Mouse (Mus musculus) right cerebral cortex, postnatal 25 days (tissue): ENCODE data around the gene Clec16a.

Experiments
- DNase-seq: peaks from one replicate; pipeline ENCODE4 v3.0.0; 2022

Gene Clec16a

DNA sequence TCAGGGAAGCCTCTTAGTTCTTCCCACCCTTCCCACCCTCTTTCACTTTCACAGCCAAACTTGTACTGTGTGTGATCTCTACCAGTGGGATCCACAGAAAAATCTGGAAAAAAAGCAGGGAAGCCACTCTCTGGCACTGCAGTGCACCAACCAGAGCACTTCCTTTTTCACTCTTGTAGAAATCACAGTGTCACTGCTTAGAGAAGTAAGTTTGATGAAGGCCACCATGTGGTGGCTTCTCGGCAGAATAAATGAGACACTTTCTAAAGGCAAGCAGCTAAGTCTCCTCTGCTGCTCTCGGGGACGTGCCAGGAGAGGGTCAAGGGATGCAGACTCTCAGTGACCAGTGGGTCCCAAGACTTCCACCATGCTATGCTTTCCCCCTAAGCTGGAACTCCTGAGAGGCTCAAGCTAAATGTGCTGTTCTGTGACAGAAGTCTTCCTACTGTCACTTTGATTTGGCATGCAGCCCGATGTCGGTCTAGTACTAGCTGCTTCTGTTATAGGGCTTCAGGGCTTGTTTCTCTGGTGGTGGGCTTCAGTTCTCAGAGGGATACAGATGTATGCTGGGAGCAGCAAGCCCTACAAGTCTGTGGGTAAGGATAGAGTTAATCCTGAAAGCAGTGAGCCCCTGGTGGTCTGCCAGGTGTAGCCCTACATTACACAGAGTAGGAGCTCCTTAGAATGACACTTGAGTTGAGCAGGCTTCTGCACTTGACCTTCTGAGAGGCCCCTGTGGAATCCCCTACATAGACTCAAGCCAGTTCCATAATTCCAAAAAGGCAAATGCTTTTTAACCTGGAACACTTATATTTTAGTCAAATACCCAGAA lies 178.9 kb downstream of the Clec16a start:
- no peak for DNase-seq

DNA sequence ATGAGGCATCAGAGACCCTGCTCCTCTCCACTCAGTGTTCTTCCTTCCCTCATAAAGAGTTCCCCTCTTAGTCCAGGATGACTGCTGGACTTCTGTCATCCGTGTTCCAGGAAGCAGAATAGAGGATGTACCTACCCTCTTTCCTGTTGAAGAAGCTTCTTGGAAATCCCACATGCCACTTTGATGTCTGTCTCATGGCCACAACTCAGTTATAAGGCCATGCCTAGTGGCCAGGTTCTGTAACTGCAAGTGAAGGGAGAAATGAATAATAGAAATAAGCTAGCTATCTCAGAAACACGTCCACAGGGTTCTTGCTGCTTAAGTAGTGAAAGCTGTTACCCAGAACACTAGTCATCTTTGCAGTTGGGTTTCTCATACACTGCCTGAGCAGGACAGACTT lies 180.0 kb downstream of the Clec16a start:
- DNase-seq = no peak

DNA sequence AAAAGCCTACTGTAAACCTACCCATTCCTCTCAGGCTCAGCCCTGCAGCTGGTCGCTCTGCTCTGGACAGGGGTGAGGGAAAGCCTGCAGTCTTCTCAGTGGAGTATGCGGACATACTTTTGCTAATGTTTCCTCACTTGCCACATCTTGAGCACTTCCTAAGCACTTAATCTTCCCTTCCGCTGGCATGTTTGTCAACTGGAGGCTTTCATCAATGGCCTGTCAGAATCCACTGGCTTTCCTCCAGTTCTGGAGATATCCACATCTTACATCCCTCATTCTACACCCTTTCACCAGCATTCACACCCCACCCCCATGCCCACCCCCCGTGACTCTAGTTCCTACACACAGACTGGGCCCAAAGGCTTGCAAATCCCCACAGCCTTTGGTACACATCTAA lies 182.5 kb downstream of the Clec16a start:
- DNase-seq = no peak

DNA sequence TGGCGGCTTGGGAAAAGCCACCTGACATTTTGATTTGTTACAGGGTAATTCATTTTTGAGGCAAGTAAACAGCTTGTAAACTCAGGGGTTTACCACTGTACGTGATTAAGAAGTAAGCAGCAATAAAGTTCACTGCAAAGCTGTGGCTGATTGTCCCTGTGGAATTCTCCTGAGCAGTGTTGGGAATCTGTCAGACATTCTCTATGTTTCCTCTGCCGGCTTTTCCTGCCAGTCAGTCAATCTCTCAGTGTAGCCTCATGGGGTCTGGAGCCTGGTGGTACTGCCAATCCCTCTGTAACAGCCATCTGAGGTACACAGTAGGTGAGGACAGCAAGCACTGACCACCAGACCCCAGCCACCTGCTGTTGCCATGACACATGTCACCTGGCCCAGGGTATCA lies 183.7 kb downstream of the Clec16a start:
- no peak for DNase-seq

DNA sequence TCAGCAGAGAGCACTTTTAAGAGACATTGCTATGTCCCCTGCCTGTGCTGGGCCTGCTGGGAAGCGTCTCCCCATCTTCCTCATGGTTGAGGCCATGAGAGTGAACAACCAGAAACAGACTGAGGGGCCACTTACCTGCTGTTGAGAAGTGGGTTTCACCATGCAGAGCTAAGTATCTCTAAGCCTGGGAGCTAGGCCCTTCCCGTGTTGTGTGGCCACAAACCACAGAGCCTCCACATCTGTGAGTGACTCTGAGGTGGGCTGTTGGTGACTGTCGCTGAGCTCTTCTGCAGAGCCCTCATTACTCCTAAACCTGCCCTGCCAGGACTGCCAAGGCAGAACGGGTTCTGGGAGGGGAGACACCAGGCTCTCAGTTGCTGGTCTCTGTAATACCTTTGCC lies 185.8 kb downstream of the Clec16a start:
- DNase-seq = no peak

DNA sequence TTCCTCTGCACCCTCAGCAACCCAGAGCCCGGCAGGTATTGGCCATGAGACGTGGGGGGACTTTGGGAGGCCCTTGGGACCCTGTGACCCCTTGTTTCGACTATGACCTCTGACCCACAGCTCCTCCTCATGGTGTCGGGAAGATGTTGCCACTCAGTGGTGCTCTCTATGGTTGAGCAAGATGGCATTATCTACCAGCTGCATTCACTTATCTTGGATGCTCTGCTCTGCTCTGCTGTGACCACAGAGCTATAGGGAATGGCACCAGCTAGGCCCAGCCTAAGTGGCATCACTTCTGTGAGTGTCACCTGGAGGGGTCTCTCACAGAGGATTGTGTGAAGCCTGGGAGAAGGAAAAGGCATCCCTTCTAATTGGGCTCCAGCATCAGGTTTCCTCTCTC lies 186.6 kb downstream of the Clec16a start:
- DNase-seq = no peak

DNA sequence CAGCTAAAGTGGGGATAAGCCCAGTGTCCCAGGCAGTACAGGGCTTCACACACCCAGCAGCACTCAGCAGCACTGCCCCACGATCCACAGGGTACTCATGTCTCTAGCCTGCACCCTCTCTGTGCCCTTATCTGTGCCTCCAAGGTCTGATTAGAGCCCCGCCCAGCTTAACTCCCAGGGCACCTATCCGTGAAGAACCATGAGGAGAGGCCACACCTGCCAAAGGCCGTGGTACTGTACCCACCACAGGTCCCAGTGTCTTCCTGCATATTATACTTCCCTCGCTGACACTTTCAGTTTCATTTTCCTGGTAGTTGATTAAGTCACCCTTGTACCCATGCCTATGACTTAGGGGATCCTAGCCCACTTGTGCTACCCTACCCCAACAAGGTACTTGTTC lies 187.3 kb downstream of the Clec16a start:
- DNase-seq = no peak

DNA sequence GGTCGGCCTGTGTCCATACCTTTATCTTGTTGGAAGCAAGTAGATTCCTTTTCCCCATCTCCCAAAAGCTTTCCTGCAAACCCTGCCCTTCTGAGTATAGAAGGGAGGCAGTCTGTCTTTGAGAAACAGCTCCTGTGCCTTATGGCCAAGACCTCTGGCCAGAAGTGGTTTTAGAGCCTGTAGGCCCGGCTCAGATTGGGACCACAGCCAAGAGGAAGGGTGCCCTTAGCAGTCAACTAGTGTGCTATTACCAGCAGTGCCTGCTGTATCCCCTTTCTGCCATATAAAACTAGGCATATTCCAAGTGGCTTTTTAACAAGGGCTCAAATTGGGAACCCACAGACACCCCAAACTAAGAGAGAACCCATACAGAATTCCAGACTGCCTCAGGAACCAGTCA lies 190.6 kb downstream of the Clec16a start:
- no peak for DNase-seq

DNA sequence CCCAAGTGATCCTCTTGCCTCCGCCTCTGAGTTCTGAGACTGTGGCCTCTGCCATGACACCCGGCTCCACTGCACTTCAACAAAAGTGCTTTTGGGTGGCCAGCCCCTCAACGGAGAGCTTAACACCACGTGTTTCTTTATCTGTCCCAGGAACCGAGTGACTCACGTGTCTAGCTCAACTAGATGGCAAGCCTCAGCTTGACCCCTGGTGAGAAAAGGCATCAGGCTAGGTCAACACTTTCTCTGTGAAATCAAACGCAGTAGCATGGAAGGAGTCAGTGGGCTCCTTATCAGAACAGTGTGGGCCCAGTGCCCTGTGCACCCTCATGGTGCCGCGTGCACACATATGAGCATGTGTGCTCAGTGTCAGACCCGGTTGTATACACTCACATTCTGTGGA lies 191.2 kb downstream of the Clec16a start:
- DNase-seq = no peak

DNA sequence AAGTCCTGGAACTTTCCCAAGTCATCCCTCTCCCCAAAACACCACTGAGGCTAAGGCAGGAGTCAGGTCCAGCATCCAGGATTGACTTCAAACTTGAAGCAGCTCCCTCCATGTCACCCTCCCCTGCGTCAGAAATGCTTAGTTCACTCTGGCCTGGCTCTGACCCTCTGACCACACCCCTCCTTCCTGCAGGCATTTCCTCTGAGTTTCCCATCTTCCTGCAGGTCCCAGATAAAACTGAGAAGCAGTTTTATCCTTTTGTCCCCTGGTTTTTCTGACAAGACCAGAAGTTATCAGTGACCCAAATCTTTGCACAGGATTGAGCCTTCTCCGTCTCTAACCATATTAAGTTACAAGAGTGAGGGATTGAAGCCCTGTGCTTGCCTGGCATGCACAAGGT lies 192.4 kb downstream of the Clec16a start:
- no peak for DNase-seq

DNA sequence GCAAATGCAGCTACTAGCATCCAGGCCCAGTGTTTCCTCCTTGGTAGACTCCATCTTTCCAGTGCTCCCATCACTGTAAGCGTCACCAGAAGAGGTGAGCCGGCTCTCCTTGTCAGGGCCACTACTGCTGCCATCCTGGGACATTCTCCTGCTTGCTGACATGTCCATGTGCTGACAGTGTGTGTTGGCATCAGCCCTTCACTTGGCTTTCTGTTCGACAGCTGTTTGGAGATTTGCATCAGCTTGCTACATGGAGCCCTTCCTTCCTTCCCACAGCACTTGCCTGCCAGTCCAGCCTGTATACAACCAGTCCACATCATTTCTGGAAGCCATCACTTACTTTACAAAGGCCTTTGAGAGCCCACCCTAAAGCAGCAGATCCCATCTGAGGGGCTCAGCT lies 193.7 kb downstream of the Clec16a start:
- no peak for DNase-seq

DNA sequence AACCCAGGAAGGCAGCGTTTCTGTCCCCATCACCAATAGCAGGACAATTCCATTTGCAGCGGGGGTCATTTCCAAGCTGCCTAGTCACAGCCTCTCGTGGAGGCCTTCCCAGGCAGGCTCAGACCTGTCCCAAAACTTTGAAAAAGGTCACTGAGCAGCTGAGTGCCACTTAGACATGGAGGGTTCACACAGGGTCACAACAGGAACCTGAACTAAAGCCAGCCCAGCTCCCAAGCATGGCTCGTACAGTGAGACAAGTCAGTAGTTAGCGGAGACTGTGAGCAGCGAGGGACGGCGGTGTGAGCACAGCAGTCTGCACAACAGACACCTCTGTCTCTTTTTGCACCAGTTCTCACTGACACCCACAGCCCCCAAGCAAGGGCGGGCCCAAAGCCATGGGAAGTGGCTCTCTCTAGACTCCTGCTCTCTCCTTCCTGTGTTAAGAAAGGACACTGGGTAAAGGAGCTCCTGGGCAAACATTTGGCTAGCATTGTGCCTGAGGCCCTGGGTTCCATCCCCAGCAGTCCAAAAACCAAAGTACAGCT lies 194.8 kb downstream of the Clec16a start:
- DNase-seq = no peak

DNA sequence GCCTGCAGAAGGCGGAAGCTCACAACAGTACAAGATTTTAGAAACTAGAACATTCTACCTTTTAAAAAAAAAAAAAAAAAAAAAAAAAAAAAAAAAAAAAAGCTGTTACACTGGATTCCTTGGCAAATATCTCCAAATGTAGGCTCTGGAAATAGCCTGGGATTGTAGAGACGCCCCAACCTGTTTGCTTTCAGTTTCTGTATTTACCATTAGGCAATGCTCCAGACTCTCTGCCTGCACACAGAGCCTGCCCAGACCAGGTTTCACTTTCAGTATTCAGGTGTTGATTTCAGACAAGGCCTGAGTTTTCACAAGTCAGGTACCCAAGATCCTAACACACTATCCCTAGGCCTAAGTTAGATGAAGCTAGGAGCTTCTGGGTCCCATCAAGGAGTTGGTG lies 195.9 kb downstream of the Clec16a start:
- DNase-seq = no peak

DNA sequence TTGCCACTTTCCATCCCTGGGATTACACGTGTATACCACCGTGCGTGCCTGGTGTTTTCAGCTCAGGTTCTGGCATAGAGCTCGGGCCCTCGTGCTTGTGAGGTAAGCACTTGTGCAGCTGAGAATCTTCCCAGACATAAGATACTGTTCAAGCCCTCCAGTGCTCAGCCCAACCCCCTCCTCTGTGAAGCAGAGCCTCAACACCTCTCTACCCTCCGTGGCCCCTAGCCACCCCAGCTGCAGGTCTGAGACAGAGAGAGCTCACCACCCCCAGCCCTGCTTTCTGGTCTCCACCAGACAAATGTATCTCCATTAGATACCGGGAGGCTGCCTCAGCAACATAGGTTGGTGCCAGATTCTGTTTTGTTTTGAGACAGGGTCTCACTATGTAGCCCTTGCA lies 204.1 kb downstream of the Clec16a start:
- no peak for DNase-seq

DNA sequence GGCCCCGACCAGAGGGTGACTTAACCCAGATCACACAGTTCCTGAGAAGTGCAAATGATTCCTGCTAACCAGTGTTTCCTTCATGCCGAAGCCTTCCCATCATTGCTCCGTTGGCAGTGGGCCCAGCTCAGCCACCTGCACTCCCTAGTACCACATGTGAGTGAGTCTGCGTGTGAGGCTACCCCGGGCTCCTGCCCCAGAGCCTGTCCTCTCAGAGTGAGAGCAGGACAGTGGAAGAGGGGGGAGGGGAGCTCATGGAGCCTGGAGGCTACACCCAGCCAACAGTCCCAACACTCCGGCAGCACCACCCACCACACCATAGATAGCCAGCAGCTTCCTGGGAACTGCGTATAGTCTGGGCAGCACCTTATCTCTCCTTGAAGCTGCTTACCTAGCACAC lies 204.7 kb downstream of the Clec16a start:
- DNase-seq = peak; percentile 32

DNA sequence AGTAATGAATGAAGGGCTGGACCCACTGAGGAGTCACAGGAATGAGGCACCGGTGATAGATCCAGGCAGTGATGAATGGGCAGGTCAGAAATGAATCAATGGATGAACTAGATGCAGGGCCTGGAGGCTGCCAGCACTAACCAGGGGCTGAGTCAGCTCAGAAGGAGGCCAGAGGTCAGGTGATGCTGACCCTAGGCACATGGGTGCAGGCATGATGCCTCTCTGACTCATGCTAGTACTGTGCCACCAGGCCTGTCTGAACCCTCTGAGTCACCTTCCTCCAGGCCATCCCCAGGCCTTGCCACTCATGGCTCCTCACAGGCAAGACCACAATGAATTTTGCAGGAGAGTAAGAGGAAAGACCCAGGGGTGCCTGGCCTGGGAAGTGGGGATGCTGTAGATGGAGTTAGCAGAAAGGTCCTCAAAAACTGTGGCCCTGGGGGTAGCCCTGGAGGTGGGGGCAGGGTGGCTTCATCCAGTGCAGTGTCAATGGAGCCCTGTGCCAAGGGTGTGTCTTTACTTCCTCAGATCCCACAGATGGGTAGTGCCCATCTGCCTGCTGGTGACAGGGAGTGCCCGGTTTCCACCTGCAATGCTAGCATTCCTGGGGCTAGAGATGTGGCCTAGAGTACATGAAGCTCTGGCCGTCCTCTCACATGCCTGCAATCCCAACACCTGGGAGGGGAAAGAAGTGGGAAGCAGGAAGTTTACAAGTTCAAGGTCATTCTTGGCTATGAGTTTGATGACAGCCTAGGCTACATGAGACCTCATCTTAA lies 209.6 kb downstream of the Clec16a start:
- no peak for DNase-seq

DNA sequence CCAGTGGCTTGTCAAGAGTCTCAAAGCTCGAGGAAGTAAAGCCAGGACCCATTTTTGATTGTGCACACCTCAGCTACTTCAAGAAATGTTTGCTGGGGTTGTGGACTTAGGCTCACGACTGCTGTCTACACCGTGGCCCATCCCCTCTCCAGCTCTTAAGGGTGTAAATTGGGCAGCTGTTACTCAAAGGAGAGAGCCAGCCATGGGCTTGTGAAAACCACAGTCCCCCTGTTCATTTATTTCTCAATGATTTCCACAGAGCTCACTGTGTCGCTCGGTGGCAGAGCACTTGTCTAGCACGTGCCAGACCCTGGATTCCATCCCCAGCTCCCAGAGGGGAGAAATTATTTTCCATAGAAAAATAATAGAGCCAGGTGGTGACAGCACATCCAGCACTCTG lies 211.0 kb downstream of the Clec16a start:
- DNase-seq = no peak

DNA sequence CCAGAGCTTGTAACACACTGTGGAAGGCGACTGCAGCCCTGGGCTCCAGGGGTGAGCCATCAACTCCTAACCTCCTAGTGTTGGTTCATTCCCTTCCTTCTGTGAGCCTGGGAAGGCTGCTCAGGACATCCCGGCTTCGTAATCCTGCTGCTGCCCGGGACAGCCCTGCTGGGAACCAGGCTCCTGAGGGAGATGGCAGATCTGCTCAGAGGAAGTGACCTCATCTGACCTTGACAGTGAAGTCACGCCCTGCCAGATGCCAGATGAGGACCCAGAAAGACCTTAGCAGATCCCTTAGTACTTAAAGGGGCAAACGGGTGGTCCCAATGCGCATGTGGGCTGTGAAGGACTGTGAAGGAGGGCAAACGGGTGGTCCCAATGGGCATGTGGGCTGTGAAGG lies 216.0 kb downstream of the Clec16a start:
- no peak for DNase-seq

DNA sequence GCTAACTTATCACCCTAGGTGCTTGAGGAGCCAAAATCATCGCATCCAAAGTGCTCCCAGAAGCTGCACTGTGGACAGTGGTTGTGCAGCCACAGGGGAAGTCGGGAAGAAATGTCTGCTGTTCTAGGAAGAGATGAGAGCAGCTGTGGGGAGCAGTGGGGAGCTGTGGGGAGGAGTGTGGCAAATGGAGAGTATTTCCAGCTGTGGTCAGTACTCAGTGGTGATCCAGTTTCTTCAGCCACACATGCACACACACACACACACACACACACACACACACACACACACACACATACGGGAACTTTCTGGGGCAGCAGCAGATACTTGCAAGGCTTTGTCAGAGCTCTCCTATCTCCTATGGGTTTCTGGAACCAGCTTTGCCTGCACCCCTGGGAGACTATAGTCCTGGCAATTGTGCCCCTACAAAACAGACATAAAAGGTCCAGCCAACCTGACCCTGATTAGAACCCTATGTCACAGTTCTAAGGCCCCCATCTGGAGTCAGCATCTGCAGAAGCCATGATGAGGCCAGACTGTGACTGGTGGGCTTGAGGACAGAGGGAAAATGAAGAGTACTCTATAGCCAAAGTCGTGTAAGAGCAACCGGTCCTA lies 217.5 kb downstream of the Clec16a start:
- DNase-seq = no peak

DNA sequence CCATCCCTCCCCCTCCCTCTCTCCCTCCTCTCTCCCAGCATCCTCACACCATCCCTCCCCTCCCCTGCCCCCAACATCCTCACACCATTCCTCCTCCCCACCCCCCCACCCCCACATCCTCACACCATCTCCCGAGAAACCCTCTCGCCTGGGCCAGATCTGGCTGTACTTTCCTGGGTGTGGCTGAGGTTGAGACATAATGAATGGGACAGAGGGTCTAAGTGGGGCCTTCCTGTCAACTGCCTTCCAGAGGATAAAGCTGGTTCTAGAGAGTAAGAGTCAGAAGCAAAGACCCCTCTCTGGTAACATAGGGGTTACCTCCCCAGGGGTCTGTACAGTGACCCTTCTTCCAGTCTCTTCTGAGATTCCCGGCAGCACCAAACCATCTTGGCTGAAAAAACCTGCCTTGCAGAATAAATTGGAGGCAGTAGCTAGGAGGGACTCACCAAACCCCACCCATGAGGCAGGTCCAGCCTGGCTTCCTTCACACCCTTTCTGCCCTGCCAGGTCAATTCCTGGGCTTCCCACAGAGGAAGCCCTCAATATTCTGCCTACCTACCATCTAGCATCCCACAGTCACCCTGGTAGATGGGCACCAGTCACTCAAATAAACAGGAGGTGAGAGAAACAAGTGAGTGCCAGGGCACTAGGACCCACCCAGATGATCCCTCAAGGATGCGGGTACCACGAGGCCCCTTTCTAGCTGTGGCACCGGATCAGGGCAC lies 218.6 kb downstream of the Clec16a start:
- no peak for DNase-seq

DNA sequence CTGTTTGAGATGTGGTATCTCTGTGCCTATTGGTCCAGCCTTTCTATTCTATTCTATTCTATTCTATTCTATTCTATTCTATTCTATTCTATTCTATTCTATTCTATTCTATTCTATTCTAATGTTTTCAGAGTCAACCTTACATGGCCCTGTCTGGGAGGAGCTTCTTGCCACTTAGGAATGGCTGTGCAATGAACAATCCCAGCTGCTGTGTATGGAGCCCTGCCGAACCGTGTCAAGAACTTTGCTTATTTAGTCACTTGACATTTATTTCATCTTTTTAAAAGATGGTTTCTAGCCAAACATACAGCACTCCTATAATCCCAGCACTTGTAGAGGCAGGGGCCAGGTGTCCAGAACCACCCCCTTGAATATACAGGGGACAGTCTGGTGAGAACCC lies 219.2 kb downstream of the Clec16a start:
- no peak for DNase-seq

DNA sequence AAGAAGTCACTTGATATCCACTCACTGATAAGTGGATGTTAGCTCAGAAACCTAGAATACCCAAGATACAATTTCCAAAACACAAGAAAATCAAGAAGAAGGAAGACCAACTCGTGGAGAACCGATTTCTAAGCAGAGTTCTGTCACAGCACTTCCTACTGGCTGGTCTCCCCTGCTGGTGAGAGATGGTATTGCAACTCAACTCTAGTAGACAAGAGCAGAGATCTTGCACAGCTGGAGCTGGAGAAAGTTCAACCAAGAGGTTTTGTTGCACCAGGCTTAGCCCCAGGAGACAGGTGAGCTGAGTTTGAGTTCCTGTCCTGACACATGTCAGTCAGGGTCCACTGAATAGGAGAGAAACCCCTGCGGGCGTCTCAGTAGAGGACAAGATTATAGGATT lies 222.0 kb downstream of the Clec16a start:
- no peak for DNase-seq

DNA sequence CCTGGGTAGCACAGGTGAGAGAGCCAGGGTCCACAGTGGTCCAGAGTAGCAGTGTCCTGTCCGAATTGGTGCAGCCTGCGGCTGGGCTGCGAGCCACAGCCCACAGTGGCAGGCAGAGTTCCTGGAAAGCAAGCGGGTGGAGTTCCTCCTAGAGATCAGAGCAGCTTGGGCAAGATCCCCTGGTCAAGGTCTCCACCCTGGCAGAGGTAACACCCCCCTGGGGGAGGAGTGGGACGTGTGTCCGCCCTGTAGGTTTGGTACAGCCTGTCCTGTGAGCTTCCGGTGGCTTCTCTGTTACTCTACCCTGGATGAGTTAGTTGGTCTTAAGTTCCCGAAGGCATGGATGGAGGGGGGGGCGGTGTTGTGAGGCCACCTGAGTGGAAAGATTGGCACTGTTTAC lies 223.7 kb downstream of the Clec16a start:
- no peak for DNase-seq
